Mouse (Mus musculus) hindbrain, postnatal 0 days (tissue): ENCODE measurements at regions not wholly inside any gene's neighbourhood (a gene's known extent, or its start where the extent isn't known, plus 50 kb on each side); places are given as distances from the start of the nearest gene placed in this dataset.
"Not testable (repeated sequence)": the region's sequence is repeated elsewhere in the genome, so short reads cannot be mapped to it uniquely, and the experiment has no call there.

ENCODE experiments used
- ATAC-seq: fragments of 200-750 bp; cut with Nextera tagmentation; 2 replicates; pipeline ENCODE4 v1.8.0; 2017; ENCODE audit warnings: mild to moderate bottlenecking, moderate TSS enrichment, moderate library complexity
- DNase-seq: peaks from one replicate; pipeline ENCODE4 v3.0.0-alpha.2; 2015; ENCODE audit warnings: low spot score
- H3K27ac ChIP-seq: fragments of 300-500 bp; sonication (generic); 2 replicates; pipeline ENCODE4 v1.5.1; 2014; ENCODE audit warnings: mild to moderate bottlenecking
- H3K27me3 ChIP-seq: fragments of 300-500 bp; sonication (generic); 2 replicates; pipeline ENCODE4 v1.6.1; 2014; ENCODE audit warnings: low read length, mixed read lengths; ENCODE audit not compliant: insufficient read depth
- H3K36me3 ChIP-seq: fragments of 300-500 bp; sonication (generic); 2 replicates; pipeline ENCODE4 v1.6.1; 2014; ENCODE audit warnings: low read length, mixed read lengths; ENCODE audit not compliant: insufficient read depth
- H3K4me1 ChIP-seq: fragments of 300-500 bp; sonication (generic); 2 replicates; pipeline ENCODE4 v1.6.1; 2014; ENCODE audit warnings: antibody characterized with exemption, low read length, mixed read lengths; ENCODE audit not compliant: insufficient read depth
- H3K4me2 ChIP-seq: fragments of 300-500 bp; sonication (generic); 2 replicates; pipeline ENCODE4 v1.6.1; 2014; ENCODE audit warnings: low read depth, mild to moderate bottlenecking, low read length, moderate library complexity, mixed read lengths
- H3K4me3 ChIP-seq: fragments of 300-500 bp; sonication (generic); 2 replicates; pipeline ENCODE4 v1.5.1; 2014; ENCODE audit warnings: low read length
- H3K9ac ChIP-seq: fragments of 300-500 bp; sonication (generic); replicated peaks from 2 replicates; pipeline ENCODE4 v1.6.1; 2014; ENCODE audit warnings: mild to moderate bottlenecking, low read length, moderate library complexity, mixed read lengths
- H3K9me3 ChIP-seq: fragments of 300-500 bp; sonication (generic); 2 replicates; pipeline ENCODE4 v1.6.1; 2016; ENCODE audit warnings: low read length, mixed read lengths
- CTCF ChIP-seq: IDR thresholded peaks from 2 replicates; pipeline ENCODE4 v1.5.1; 2016; ENCODE audit warnings: antibody characterized with exemption, control low read depth, low read depth
- WGBS: fragments of 180-500 bp; shearing (Covaris S2); extraction: QIAGEN DNeasy Blood & Tissue Kit; methylation state at CpG from one replicate; pipeline ENCODE4 v1.1.7; 2014; 5-methylcytosine and 5-hydroxymethylcytosine counted together

- Histone ChIP-seq H3K36me3 (no peaks in the 10 kb centered on the region), H3K9me3 (no peaks in the 10 kb centered on the region), H3K4me1 (no peaks in the 10 kb centered on the region), H3K9ac (no peak overlapping the region), H3K27me3 (no peaks in the 10 kb centered on the region), H3K27ac (no peak overlapping the region), H3K4me2 (no peak overlapping the region), H3K4me3 (no peak overlapping the region)
- DNase-seq (no peak), ATAC-seq (no peak)
- no peak for TF ChIP-seq CTCF
Observed at GRCm38 (mm10) chr16:82564361-82564760, 263.8 kb upstream of the Gm21833 start.

GRCm38 (mm10) chr16:82596461-82596860 lies 231.7 kb upstream of the Gm21833 start:
- H3K36me3 ChIP-seq, H3K4me2 ChIP-seq, H3K4me1 ChIP-seq, H3K27ac ChIP-seq, DNase-seq, ATAC-seq, H3K9ac ChIP-seq, H3K9me3 ChIP-seq, H3K27me3 ChIP-seq, H3K4me3 ChIP-seq: not testable (repeated sequence)
- WGBS: 81% methylated on average over 2 of the region's 2 CpGs

- no peak for DNase-seq
- no peak for ATAC-seq
- Histone ChIP-seq H3K4me1 (no peaks in the 10 kb centered on the region), H3K27ac (no peak overlapping the region), H3K4me3 (no peak overlapping the region), H3K9me3 (no peaks in the 10 kb centered on the region), H3K4me2 (no peak overlapping the region), H3K36me3 (no peaks in the 10 kb centered on the region), H3K27me3 (no peaks in the 10 kb centered on the region), H3K9ac (no peak overlapping the region)
- no peak for TF ChIP-seq CTCF
Observed at GRCm38 (mm10) chr16:82602038-82602437, 226.1 kb upstream of the Gm21833 start.
